Mouse (Mus musculus): ENCODE measurements around the gene Kif6.

Gene Kif6

DNA sequence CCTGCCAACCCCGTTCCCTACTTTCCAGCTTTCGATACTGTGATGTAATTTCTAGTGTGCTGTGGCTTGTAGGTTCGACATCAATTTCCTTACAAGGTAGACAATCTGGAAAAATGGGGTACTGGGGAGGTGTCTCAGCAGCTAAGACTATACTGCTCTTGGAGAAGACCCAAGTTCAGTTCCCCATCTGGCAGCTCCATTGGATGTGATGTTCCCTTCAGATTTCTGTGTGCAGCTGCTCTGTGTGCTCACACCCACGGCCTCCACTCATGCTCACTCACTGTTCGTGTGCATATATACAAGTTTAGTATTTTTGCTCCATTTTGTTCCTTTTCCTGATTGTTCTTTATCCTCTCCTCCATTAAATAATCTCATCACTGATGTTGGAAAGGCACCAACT lies 51.8 kb downstream of the Kif6 start:
- DNase-seq (ENCODE audit: low spot score in 2 of 2), result no peak

DNA sequence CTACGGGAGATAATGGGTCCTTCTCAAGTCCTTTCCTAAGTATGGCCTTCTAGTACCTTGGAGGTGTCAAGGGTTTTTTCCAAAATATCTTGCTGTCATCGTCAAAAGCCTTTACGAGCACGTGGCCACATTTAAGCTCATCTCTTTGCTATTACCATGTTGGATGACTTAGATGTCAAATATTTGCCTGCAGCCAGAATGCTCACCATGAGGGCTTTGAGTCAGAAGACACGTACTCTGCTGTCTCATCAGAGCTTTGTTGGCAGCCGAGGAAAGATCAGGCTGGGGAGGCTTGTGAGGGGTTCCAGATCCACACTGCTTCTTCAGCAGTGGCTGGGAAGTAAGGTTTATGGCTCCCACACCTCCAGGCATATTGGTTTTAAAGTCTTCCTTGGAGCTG lies 53.4 kb downstream of the Kif6 start:
- no peak for DNase-seq (ENCODE audit: low spot score in 2 of 2)

- no peak for DNase-seq (ENCODE audit: low spot score in 2 of 2)
Observed at GRCm38 (mm10) chr17:49671921-49672339, 57.0 kb downstream of the Kif6 start.

- no peak for DNase-seq (ENCODE audit: low spot score in 2 of 2)
Observed at GRCm38 (mm10) chr17:49672421-49672820, 57.5 kb downstream of the Kif6 start.

- no peak for DNase-seq (ENCODE audit: low spot score in 2 of 2)
Observed at GRCm38 (mm10) chr17:49675629-49676028, 60.7 kb downstream of the Kif6 start.

GRCm38 (mm10) chr17:49681410-49681809 lies 66.5 kb downstream of the Kif6 start:
- DNase-seq (ENCODE audit: low spot score in 2 of 2), result no peak

DNA sequence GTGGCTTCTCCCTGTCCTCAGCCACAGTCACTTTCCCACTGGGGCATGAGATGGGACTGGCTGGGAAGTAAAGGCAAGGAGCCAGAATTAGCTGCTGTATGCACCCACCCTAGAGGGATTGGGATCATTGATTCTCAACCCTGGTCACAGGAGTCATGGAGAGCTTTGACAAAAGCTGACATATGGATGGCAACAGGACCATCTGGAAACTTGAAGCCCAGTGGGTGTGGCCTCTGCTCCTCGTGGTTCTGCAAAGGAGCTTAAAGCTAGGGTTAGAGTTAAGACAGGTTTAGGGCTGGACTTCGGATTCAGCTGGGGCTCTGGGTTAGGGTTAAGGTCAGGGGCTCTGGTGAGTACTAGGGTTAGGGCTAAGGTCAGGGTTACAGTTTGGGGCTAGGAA lies 69.2 kb downstream of the Kif6 start:
- DNase-seq (ENCODE audit: low spot score in 2 of 2), result no peak

- DNase-seq (ENCODE audit: low spot score in 2 of 2), result no peak
Observed at GRCm38 (mm10) chr17:49690607-49691454, 75.9 kb downstream of the Kif6 start.

DNA sequence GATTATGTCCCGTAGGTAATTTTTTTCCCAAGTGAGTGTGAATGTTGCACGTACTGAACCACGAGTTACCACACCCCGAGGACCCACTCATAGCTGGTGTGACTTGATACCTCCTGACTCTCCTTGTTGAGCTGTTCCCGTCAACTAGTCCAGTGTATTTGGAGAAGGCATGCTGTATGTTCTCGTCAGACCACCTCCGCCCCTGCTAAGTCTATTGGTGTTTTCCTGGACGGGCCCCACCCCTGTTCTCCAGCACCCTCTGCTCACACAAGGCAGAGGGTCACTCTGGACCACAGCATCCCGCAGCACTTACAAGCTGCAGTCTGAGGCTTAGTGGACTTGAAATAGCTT lies 76.5 kb downstream of the Kif6 start:
- no peak for DNase-seq (ENCODE audit: low spot score in 2 of 2)

GRCm38 (mm10) chr17:49693206-49693605 lies 78.3 kb downstream of the Kif6 start:
- no peak for DNase-seq (ENCODE audit: low spot score in 2 of 2)

DNA sequence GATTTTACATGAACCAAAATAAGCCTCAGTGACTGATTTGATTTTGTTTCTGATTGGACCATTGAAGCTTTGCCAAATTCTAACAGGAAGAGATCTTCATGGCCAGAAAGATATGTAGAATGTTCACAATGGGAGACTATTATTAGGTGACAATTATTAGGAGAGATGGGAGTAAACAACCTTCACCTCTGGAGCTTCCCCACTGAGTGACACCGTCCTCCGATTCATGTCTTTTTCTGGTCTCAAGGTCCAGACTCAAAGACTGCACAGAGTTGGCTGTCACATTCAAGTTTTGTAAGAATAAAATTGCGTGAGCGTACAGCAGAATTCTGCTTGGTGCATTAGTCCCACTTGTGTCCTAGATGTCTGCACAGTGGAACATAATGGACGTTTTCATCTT lies 82.3 kb downstream of the Kif6 start:
- no peak for DNase-seq (ENCODE audit: low spot score in 2 of 2)

DNA sequence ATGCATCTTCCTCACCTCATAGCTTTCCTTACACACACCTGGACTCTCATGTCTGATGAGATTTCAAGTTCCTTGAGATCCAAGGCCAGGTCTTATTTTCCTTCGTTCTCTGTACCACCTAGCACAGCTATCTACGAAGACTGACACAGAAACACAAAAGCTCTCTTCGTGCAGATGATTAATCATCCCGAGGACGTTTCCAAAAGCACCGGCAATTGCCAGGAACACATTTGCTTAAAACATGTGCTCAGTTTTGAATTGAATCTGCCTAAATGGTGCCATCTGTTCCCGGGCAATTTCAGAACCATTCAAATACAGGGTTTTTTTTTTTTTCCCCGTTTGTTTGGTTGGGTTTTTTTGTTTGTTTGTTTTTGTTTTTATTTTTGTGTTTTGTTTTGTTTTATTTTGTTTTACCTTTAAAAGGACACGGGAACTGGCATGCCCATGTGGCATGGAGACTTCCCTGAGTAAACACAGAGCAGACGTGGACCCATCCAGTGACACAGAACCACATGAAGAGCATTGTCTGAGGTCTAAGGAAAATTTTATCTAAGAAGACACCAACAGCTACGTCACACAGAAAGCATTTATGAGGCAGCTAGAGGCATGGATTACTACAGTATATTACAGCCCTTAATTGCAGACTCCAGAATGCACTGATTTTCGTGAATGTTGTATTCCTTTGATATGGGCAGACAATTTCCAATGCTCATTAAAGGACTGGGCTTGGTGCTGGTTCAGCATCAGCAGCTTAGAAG lies 88.7 kb downstream of the Kif6 start:
- no peak for DNase-seq (ENCODE audit: low spot score in 2 of 2)

DNA sequence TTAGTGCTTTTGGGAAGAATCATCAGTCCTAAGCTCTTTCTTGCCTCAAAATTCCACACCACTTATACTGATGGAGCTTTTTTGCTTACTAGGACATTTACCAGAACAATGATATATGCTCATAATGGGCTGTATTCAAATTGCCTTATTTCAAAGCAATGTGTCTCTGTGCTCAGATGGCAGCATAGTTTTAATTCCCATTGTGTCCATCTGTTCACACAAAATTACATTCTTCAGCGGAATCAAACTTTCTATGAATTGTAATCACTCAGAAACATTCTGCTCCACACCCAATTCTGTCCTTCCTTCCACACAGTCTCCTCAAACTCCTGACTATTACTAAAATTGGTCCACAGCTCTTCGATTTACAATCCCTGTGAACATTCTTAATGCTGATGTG lies 94.3 kb downstream of the Kif6 start:
- DNase-seq (ENCODE audit: low spot score in 2 of 2), result no peak

- DNase-seq (ENCODE audit: low spot score in 2 of 2), result no peak
Observed at GRCm38 (mm10) chr17:49710101-49710630, 95.2 kb downstream of the Kif6 start.

GRCm38 (mm10) chr17:49726206-49726605 lies 111.3 kb downstream of the Kif6 start:
- DNase-seq (ENCODE audit: low spot score in 2 of 2), result no peak

GRCm38 (mm10) chr17:49726976-49727375 lies 112.0 kb downstream of the Kif6 start:
- DNase-seq (ENCODE audit: low spot score in 2 of 2), result no peak

DNA sequence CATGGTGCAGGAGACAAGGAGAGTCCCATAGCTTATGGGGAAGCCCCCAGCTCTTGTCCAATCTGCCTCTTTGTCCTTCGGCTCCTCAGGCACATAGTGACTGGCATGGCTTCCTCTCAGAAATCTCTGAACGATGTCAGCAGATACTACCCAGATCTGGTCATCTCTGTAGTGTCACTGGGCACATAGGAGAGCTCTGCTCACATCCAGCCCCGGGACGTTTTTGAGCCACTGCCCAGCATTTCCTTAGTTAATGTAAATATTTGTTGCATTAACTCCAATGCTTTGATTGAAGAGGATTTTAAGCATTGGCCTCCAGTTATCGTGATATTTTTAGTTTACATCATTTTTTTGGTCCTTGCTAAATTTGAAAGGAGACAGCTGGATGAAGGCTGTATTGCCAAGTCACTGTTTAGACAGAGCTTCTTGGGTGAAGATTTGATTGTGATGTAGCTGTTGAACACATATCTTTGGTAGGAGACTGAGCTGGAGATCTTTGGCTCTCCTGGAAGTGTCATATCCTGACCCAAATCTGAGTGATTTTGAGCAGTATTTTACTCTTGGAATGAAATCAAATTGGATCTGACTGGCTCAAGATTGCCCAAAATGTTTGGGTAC lies 112.6 kb downstream of the Kif6 start:
- DNase-seq (ENCODE audit: low spot score in 2 of 2), result no peak

DNA sequence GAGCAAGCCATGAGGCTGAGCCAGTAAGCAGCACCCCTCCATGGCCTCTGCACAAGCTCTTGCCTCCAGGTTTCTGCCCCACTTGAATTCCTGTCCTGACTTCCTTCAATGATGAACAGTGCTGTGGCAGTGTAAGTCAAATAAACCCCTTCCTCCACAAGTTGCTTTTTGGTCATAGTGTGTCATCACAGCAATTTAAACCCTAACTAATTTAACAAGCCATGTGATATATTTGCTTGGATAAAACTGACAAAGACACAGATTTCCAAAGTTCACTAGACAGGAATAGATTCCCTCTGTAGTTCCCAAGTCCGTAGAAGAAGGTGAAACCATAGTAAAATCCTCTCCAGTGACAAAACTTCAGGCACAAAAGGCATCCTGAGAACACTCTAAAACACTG lies 114.9 kb downstream of the Kif6 start:
- DNase-seq (ENCODE audit: low spot score in 2 of 2), result no peak

DNA sequence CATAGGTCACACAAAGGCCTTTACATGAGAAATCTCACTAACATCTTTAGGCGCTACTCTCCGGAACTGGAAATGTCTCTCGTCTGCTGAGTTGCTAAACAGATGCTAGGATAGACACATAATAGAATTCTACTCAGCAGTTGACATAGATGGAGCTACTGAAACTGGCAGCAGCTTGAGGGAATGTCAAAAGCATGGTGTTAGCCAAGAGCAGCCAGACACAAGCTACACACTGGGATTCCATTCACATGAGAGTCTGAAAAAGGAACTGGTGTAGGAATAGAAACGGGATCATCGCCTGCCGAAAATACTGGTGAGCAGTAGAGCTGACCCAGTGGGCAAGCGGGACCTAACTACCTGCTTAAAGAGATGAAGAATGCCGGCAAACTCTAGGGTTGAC lies 117.8 kb downstream of the Kif6 start:
- no peak for DNase-seq (ENCODE audit: low spot score in 2 of 2)

DNA sequence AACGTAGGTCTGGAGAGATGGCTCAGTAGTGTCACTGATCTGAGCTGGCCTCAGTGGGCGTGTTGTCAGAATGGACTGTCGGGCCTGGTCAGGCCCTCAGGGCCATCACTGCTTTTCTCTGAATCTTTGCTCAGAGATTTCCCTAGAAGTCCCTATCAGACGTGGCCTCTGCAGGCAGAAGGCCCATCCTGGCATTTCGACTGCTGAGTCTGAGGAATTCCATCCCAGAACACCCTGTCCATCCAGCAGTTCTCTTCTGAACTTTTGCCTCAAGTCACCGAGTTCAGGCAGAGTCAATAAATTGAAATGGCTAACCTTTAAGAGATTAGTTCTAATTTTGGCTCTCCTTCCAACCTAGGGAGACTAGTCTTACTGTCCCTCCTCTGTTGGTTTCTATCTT lies 119.1 kb downstream of the Kif6 start:
- no peak for DNase-seq (ENCODE audit: low spot score in 2 of 2)

DNA sequence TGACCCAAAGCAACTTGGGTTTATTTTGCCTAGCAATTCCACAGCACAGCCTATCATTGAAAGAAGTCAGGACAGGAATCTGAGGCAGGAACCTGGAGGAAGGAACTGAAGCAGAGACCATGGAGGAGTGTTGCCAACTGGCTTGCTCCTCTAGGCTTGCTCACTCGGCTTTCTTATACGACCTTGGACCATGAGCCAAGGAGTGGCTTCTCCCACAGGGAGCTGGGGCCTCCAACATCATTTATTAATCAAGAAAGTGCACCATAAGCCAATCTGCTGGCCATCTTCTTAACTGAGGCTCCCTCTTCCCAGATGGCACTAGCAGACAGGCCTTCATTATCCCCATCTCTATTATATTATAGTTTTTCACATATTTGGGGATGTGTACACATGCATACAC lies 119.8 kb downstream of the Kif6 start:
- DNase-seq (ENCODE audit: low spot score in 2 of 2), result no peak

- no peak for DNase-seq (ENCODE audit: low spot score in 2 of 2)
Observed at GRCm38 (mm10) chr17:49736364-49736763, 121.4 kb downstream of the Kif6 start.

Measured in spleen, postnatal 14 days (tissue).